Mouse (Mus musculus): Measurements from ENCODE around the gene Pcp2. TPM values are rescaled to one million over a fixed set of nuclear protein-coding genes. Genes with fewer than 3 reads are reported as not detected.

Pcp2 gene
- total and polyA plus RNA-seq, 3 experiments = 0.35 to 0.54 TPM; not detected in 1

DNA sequence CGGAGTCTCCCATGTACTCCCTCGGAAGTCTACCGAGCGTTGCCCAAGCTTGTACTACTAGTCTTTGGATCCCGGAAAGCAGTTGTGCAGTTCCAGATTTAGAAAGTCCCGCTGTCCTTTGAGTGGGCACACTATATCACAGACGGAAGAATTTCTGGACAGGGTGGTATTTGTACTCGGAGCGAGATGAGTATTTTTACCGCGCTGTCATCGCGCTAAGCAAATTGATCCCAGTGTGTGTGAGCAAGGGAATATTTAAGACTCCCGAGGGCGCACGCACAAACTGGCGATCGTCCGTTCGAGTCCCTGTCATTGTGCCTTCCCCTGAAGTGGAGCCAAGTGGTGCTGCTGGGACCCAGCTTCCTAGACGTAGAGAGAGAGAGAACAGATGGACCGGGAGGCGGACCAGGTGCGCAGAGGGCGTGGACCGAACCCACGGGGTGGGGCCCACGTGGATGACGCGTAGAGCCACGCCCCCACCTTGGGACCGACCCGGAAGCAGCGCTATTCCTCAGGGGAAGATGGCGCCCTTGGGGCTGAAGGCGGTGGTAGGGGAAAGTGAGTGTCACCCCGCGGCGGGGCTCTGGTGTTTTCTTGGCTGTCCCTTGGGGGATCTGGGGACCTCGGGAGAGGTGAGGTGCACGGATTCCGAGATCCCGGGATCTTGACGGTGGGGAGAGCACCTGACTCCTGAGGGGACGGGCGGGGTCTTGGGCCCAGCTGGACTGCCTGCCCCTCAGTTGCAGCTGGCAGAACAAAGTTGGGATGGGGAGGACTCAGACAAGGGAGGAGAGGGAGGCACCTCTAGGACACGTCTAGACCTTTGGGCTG lies 5.5 kb upstream of the Pcp2 start, which contains the start of gene Stxbp2:
Gene Stxbp2, plus strand, starts transcription at position 309 of the 831 bp plus-strand sequence.
- peaks cover 3 to 24% of the 10 kb centered on the region in 2 experiments; a peak in 3 of 4 replicates for H3K36me3 ChIP-seq (ENCODE audit: control insufficient read depth in 1 of 2, insufficient read depth in 2 of 2, low read length in 2 of 2)
- peak; percentile 88 for DNase-seq (ENCODE audit: low read depth, low spot score)
- H3K9me3 ChIP-seq (replicated peaks; ENCODE audit: insufficient read depth, low read length) = no peaks in the 10 kb centered on the region
- H3K9ac ChIP-seq (ENCODE audit: control insufficient read depth, low read depth, low read length, poor library complexity, severe bottlenecking) = peak within 1 kb of the TSS; percentile 85
- peak within 1 kb of the TSS; percentile 20 for H3K27ac ChIP-seq (ENCODE audit: control insufficient read depth, low read depth, low read length)
- H3K4me1 ChIP-seq (ENCODE audit: control insufficient read depth in 1 of 2, insufficient read depth in 2 of 2, low read length in 2 of 2) = peaks cover 10 to 18% of the 10 kb centered on the region in 2 experiments
- peaks cover 11% of the 10 kb centered on the region for H3K79me2 ChIP-seq (ENCODE audit: control insufficient read depth, insufficient read depth, low read length, poor library complexity)
- H3K27me3 ChIP-seq (ENCODE audit: control insufficient read depth in 1 of 2, insufficient read depth in 2 of 2, low read length in 2 of 2) = no peaks in the 10 kb centered on the region
- peak within 1 kb of the TSS; percentile 85 to 87 for H3K4me3 ChIP-seq (ENCODE audit: control insufficient read depth in 1 of 2, insufficient read depth in 1 of 2, low read depth in 2 of 2, low read length in 2 of 2)
- TF ChIP-seq GATA1 (IDR thresholded peaks at IDR 0.05; ENCODE audit: low read depth, low read length) (no peak), KAT2A (conservative IDR thresholded peaks at IDR 0.05; ENCODE audit: low read depth, low read length) (no peak), USF2 (IDR thresholded peaks at IDR 0.05; ENCODE audit: borderline replicate concordance in 1 of 2, insufficient read depth in 1 of 2, low read depth in 1 of 2, low read length in 2 of 2) (no peak), TCF12 (IDR thresholded peaks at IDR 0.05; ENCODE audit: low read depth, low read length) (peak; percentile 68), CHD2 (IDR thresholded peaks at IDR 0.05; ENCODE audit: low read length) (no peak), ETS1 (IDR thresholded peaks at IDR 0.05; ENCODE audit: low read depth, low read length) (peak; percentile 16; the same call in 1 of the 2 replicates), MXI1 (IDR thresholded peaks at IDR 0.05; ENCODE audit: low read depth, low read length) (peak; percentile 68; the same call in 1 of the 2 replicates), ZKSCAN1 (IDR thresholded peaks at IDR 0.05; ENCODE audit: low read depth, low read length) (no peak), MYC (IDR thresholded peaks at IDR 0.05; ENCODE audit: low read depth, low read length) (0 out of 2 replicates have a peak, but pooled peaks have one; percentile 3), ZMIZ1 (IDR thresholded peaks at IDR 0.05; ENCODE audit: low read depth, low read length) (peak; percentile 60; the same call in 1 of the 2 replicates), EP300 (IDR thresholded peaks at IDR 0.05; ENCODE audit: low read depth in 1 of 2, low read length in 2 of 2) (no peak), JUND (IDR thresholded peaks at IDR 0.05; ENCODE audit: low read depth, low read length) (no peak), SMC3 (IDR thresholded peaks at IDR 0.05; ENCODE audit: low read depth, low read length) (no peak), ZNF384 (IDR thresholded peaks at IDR 0.05; ENCODE audit: low read depth, low read length) (no peak), NRF1 (IDR thresholded peaks at IDR 0.05; ENCODE audit: insufficient read depth, low read depth, low read length, poor library complexity, severe bottlenecking) (peak; percentile 45; the same call in 1 of the 2 replicates), POLR2A (IDR thresholded peaks at IDR 0.05; ENCODE audit: control insufficient read depth in 1 of 2, insufficient read depth in 1 of 2, low read depth in 1 of 2, low read length in 2 of 2, poor library complexity in 1 of 2) (peak; percentile 81 to 84), TBP (IDR thresholded peaks at IDR 0.05; ENCODE audit: low read depth, low read length) (peak; percentile 39; the same call in 1 of the 2 replicates), NELFE (IDR thresholded peaks at IDR 0.05; ENCODE audit: low read depth, low read length) (peak; percentile 74), MAFK (IDR thresholded peaks at IDR 0.05; ENCODE audit: borderline replicate concordance, low read depth, low read length) (no peak), MEF2A (IDR thresholded peaks at IDR 0.05; ENCODE audit: extremely low read depth, insufficient replicate concordance, low read depth, low read length, poor library complexity, severe bottlenecking) (no peak), MYB (IDR thresholded peaks at IDR 0.05; ENCODE audit: low read depth, low read length) (0 out of 2 replicates have a peak, but pooled peaks have one; percentile 30), RAD21 (IDR thresholded peaks at IDR 0.05; ENCODE audit: low read depth, low read length) (no peak), USF1 (IDR thresholded peaks at IDR 0.05; ENCODE audit: low read depth, low read length) (peak; percentile 71), MAX (IDR thresholded peaks at IDR 0.05; ENCODE audit: low read length) (peak; percentile 75), RCOR1 (IDR thresholded peaks at IDR 0.05; ENCODE audit: low read depth, low read length) (no peak), MAZ (IDR thresholded peaks at IDR 0.05; ENCODE audit: low read depth, low read length) (peak; percentile 52; the same call in 1 of the 2 replicates), BHLHE40 (IDR thresholded peaks at IDR 0.05; ENCODE audit: borderline replicate concordance, low read depth, low read length) (no peak; the same call in 1 of the 2 replicates), ELF1 (IDR thresholded peaks at IDR 0.05; ENCODE audit: low read depth, low read length) (peak; percentile 98), GABPA (IDR thresholded peaks at IDR 0.05; ENCODE audit: low read depth, low read length) (no peak), POLR2AphosphoS5 (IDR thresholded peaks at IDR 0.05; ENCODE audit: borderline replicate concordance, low read depth, low read length) (no peak), UBTF (IDR thresholded peaks at IDR 0.05; ENCODE audit: borderline replicate concordance, insufficient read depth, low read depth, low read length) (no peak), ZC3H11A (IDR thresholded peaks at IDR 0.05; ENCODE audit: low read depth, low read length) (no peak), POLR2AphosphoS2 (IDR thresholded peaks at IDR 0.05; ENCODE audit: low read length) (peak; percentile 74; the same call in 1 of the 2 replicates), CHD1 (IDR thresholded peaks at IDR 0.05; ENCODE audit: low read depth, low read length) (no peak), SIN3A (IDR thresholded peaks at IDR 0.05; ENCODE audit: low read length) (peak; percentile 58)
